Mouse (Mus musculus) forelimb bud, embryonic 11.5 days (tissue): ENCODE data around the gene Gm28510.
"Not testable (repeated sequence)": the region's sequence is repeated elsewhere in the genome, so short reads cannot be mapped to it uniquely, and the experiment has no call there.

ENCODE experiments used
- DNase-seq: peaks from one replicate; pipeline ENCODE4 v3.0.0-alpha.2; 2012; ENCODE audit warnings: low read depth, low spot score

The Gm28510 gene

GRCm38 (mm10) chrY:10412437-10412836 is at the start of gene Gm28510:
Gm28510 (plus strand) TSS chrY:10412737.
- DNase-seq, result not testable (repeated sequence)
